Mouse (Mus musculus) cerebellum, postnatal 36 days (tissue): Measurements from ENCODE around the gene Acad11.

Experiments used
- DNase-seq, 2 experiments: peaks; one replicate each; pipeline ENCODE4 v3.0.0; 2021 to 2022; ENCODE audit warnings: mixed read lengths in 2 of 2

Gene Acad11

DNA sequence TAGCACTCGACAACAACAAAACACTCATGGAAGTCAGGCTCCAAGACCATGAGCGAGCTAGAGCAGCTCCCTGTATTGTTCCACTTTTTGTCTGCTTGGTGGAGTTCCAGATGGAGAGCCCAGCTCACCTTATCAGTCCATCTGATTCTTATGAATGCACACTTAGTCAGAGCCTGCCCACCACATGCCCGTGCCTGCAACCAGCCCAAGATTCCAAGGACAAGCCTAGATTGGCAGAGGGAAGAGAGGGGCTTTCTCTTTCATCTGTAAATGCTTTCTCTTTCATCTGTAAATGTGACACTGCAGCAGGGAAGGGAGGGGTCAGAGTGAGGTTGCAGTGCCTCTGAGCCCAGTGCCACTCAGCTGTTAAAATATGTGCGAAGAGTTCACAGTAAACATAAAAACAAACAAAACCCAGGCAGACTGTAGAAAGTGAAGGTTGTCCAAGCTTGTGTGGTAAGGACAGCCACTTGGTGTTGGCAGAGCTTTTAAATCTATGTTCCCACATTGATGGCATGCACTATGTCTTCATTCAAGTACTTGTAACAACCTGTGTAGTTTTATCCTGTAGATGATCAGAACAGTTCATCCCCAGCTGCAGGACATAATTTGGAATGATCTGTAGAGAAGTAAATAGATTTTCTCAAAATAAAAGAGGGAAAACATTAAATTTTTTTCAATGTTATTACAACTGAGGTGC lies 22.7 kb downstream of the Acad11 start:
- no peak for DNase-seq

DNA sequence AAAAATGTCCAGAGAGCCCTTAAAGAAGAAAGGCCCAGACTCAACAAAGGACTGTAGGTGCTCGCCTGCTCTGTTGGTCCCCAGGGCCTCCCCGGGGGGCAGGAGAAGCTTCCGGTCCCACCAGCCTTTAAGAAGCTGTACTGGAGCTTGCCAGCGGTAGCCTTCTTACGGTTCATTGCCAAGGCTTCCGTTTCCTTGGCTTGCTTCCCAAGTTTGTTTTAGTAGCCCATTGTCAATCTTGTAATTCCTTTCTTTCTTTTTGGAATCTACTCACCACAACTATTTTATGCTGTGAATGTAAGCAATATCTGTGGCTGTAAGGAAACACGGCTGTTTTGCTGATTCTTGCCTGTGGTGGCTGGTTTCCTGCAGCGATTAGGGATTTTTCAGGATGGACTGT lies 25.4 kb downstream of the Acad11 start:
- DNase-seq = no peak

DNA sequence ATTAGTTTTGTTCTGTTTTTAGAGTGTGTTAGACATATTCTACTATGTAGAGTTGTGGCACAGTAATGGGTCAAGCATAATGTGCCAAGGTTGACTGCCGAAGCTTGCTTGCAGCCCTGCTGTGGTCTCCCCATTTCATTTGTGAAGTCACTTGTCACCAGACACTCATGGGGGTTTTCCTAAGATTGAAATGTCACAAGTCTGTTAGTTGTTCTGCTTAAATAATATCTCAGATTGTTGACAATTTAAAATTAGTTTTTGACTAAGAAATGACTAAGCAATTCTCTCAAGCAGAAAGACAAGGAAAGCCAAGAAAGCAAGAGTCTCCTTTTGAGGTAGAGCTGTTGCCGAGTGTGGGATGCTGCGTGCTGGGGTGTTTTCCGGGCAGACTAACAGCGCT lies 29.8 kb downstream of the Acad11 start:
- no peak for DNase-seq

DNA sequence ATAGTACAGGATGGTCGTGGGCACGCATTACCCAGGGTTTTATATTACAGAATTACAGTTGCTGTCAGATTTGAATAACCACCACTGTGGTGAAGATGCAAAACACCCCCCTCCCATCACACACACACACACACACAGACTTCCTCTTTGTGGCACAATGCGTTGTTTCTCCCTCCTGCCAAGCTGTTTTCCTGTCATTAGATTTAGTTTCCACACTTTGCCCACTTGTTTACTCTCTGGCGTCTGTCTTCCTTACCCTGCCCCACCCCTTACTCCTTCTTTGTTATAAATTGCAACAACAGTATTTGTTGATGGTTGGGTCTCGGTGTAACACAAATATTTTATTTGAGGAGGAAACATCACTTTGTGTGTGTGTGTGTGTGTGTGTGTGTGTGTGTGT lies 35.1 kb downstream of the Acad11 start:
- DNase-seq = no peak

DNA sequence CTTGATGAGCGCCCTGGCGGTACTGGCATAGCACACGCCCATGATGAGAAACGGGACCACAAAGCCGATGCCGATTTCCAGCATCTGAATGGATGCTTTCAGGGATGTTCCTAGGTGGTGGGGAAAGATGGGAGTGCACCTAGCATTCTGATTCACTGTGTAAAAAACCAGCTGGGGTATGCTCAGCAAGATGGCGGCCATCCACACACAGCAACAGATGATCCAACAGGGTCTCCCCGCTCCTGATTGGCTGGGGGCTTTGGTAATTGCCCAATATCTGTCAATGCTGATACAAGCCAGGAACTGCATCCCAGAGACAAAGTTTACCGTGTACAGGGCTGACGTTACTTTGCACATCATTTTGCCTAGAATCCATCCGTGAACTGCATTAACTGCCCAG lies 35.9 kb downstream of the Acad11 start:
- no peak for DNase-seq

GRCm38 (mm10) chr9:104100822-104101221 lies 37.6 kb downstream of the Acad11 start:
- DNase-seq = no peak

DNA sequence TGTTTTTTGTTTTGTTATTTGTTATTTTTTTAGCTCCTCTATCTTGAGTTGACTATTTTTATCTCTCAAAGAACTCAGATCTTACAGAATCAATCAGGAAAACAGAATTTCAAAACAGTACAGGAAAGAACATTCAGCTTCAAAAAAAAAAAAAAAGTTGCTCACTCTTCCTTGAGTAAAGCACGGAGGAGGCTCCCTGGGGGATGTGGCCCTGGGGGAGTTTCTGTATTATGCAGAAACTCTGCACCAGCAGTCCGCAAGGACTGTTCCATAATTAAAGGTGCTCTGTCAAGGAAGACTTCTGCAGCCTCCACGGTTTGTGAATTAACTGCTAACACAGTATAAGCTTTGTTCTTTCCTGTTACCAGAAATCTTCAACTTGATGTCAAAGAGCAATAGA lies 38.3 kb downstream of the Acad11 start:
- DNase-seq = no peak

- DNase-seq = no peak
These were observed 39.1 kb downstream of the Acad11 start for GRCm38 (mm10) chr9:104102301-104102700.

DNA sequence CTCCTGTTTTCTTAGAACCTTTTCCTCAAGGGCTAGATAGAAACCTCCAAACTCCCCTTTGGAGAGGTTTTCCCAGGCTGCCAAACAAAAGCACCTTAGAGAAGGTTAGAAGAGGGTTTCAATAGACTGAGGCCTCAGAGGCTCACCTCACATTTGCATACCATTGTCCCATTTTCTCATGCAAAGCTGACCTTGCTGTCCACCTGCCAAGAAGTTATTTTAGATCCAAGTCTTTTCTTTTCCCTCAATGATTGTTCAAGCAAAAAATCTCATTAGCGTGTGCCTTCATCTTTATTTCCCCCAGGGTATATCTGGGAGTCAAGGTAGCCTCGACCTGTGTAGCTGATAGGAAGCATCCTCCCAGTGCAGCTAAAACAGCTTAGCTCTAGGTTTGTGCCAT lies 39.7 kb downstream of the Acad11 start:
- DNase-seq = no peak

- DNase-seq = no peak
These were observed 41.8 kb downstream of the Acad11 start for GRCm38 (mm10) chr9:104104986-104105385.

DNA sequence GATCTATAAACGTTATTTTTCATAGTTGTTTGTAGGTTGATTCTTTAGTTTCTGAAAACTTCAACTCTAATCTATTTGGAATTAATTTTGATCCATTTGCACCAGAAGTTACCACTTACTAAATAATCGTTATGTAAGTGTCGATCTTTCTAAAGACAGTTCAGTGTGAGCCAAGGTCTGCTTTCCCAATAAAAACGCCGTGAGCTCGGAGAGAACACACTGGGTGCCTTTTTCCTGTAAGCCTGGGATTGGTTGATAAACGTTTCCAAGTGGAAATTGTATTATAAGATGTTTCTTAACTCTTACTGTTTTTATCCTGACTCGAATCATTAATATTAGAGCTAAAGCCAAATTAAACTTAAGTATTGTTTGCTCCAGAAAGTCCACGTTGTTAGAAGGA lies 43.8 kb downstream of the Acad11 start:
- no peak for DNase-seq

- no peak for DNase-seq
These were observed 44.3 kb downstream of the Acad11 start for GRCm38 (mm10) chr9:104107482-104107881.

- DNase-seq = no peak
These were observed 45.5 kb downstream of the Acad11 start for GRCm38 (mm10) chr9:104108571-104109143.

- DNase-seq = no peak
These were observed 46.0 kb downstream of the Acad11 start for GRCm38 (mm10) chr9:104109151-104109550.

- no peak for DNase-seq
These were observed 59.9 kb downstream of the Acad11 start for GRCm38 (mm10) chr9:104123101-104123500.

GRCm38 (mm10) chr9:104123622-104124021 lies 60.4 kb downstream of the Acad11 start:
- DNase-seq = no peak

DNA sequence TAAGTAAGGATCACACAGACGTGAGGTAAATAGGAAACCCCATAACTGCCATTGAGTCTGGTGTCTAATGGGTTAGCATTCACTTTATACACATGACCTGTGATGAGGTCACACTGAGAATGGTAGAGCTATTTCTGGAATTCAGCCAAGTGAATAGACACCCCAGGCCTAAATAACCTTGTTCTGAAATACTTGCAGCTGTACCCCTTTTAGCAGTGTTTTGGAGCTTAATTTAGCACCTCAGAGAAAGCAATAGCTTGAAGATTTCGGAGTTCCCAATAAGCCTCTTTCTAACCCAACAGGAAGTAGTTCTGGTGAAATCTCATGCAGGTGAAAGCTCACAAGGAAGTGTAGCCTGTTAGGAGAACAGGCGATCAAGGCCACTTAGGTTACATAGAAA lies 63.7 kb downstream of the Acad11 start, which contains the start of gene Ackr4:
Ackr4 (minus strand) TSS at position 101 of the 400 bp plus-strand sequence.
- no peak for DNase-seq

GRCm38 (mm10) chr9:104128110-104128509 lies 64.9 kb downstream of the Acad11 start:
- DNase-seq = no peak

- no peak for DNase-seq
These were observed 67.1 kb downstream of the Acad11 start for GRCm38 (mm10) chr9:104130141-104130755.

DNA sequence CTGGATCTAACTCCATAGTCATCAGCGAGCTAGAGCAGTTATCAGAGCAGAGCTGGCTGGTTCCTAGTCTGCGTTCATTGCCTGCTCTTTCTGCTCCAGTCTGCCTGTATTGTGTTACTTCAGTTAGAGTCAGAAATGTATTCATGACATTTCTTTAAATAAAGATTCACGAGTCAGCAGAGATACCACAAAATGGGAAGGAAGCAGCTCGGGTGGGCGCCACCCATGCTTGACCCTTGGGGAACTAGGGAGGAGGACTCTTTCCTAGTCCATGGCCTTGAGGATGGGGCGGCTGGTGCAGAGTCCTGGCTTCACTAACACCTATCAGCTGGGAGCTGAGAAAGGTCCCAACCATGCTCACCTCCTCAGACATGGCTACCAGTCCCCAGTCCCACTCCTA lies 77.2 kb downstream of the Acad11 start:
- DNase-seq = no peak

DNA sequence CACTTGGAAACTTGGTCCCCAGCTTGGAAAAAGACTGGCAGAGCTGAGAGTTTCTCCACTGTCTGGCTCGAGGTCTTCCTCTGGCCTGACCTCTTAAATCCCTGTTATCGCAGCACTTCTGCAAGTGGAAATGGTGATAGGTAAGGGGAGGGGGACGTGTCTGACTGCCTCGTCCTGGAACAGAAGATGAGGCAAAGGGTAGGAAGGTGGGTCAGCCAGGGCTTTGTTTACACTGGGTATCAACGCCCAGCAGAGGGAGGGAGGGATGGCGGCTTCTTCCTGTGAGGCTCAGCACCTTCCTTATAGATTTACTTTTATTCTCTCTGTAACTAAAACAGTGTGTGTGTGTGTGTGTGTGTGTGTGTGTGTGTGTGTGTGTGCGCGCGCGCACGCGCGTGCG lies 79.6 kb downstream of the Acad11 start:
- no peak for DNase-seq

DNA sequence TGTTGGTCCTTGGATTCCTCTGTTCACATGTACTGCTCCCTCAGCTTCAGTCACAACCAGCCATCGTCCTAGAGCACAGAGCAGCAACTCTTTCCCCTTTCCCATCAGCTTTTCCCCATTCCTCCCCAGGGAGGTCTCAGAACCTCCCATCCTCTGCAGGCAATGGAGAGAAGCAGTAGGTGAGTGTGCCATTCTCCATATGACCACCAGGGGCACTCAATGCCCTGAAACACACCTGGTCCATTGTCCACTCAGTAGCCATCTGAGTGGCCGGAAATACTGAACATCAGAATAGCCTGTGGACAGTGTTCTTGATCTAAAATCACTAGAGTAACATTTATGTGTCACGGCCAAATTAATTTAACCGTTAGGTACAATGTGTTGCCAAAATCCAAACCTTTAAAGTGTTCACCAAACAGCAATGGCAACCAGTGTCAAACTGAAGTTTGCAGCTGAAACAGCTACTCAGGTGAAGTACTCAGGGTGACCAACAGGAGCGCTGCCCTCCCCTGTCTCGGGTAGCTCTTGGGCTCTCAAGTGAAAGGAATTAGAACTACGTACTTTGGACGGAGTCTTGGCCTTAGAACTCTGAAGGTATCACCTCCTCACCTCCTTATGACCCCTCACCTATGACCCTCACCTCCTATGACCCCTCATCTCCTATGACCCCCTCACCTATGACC lies 81.3 kb downstream of the Acad11 start:
- DNase-seq = no peak

DNA sequence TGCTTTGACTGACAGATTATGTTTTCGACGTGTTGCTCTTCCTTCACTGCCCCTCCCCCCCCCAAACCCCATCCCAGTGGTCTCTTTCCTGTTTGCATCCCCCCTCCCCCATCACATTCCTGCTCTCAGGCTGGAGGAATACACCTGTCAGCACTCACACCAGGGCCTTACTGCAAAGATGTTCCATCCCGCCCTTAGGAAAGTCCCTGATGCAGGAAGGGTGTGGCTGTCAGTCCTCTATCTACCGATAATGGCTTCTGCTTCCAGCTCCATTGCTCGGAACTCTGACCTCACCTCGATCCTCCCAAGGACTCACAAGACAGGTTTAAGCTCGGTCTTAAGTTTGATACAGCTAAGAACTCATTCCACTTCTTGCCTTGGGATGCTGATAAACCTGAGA lies 83.5 kb downstream of the Acad11 start:
- DNase-seq = no peak

DNA sequence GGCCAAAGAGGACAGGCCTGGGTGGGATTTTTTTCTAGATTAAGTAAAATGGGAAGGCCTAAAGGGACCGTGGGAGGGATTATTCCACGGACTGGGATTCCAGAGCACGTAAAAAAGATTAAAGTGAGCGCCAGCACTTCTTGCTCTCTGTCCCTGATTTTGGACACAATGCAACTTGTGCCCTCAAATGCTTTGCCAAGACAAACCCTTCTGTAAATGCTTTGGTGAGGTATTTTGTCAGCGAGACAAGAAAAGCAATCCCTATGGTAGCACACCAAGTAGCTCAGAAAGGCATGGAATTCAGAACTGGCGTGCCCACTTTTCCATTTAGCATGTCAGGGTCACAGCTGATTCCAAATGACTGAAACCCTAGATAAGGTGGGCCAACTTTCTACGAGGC lies 85.8 kb downstream of the Acad11 start:
- no peak for DNase-seq
